Mouse (Mus musculus): Measurements from ENCODE around the gene Timm8a1.
A peak's percentile ranks its signal among the peaks of the same experiment; 100 is the strongest.

Timm8a1 gene

DNA sequence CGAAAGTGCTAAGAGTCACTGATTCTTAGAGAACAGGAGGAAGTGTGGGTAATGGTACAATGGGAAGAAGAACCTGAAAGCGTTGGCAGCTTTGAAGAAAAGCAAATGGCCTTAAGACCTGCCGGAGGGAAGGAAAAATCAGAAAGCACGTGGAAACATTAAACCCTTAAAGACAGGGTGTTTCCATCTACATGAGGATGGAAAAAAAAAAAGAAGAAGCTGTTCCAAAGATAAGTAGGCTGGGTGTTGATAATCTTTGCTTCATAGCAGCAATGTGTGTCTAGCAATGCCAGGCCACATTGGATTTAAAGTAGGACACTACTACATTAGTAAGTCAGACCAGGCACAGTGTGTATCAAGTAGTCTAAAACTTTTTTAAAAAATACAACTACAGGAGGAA lies 16.4 kb downstream of the Timm8a1 start:
- DNase-seq (ENCODE audit: low spot score in 2 of 2) = no peak

DNA sequence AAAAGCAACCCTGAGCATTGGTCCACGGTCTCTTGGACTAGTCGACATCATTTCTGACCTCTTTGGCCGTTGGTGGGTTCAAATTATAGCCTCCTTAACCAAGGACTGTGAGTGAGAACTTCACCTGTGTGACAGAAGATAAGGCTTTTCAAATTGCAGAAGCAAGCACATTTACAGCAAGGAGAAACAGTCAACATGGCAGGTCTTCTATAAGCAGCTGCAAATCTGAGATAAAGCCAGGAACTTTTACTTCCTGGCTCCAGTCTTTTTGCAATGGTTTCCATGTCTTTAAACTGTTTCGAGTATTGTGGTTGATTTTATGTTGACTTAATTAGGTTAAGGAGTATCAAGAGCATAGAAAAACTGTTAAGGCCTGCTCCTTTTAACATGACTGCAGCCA lies 17.9 kb downstream of the Timm8a1 start:
- DNase-seq (ENCODE audit: low spot score in 2 of 2) = no peak

DNA sequence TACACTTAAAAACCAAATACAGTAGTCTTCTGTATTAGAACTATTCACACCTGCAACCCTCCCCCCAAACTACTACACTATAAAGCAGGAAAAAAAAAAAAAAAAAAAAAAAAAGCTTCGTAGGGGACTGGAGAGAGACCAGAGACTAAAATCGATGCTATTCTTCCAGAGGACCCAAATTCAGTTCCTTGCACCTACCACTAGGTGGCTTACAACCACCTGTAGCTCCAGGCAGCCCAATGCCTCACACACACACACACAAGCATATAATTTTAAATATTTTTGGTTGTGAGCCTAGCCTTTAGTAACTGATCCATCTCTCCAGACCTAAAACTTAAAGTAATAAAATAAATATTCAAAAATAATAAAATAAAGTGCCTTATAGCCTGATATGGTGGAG lies 32.2 kb downstream of the Timm8a1 start:
- no peak for DNase-seq (ENCODE audit: low spot score in 2 of 2)

DNA sequence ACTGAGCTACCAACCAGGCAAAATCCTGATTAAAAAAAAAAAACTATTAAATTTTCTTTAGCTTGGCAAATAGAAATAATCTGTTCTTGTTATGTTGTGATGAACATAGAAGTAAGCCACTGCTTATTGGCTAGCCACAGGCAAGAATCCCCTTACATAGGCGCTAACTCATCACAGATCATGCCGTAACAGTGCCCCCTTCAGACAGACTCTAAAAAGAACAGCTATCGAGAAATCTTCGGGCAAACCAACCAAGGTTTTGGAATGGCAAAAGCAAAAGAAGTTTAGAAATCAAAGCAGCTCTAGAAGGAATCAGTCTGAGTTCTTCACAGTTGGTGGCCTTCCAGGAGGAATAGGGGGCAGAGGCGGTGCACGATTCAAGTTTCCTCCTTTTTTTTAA lies 33.7 kb downstream of the Timm8a1 start:
- DNase-seq (ENCODE audit: low spot score in 2 of 2) = no peak

DNA sequence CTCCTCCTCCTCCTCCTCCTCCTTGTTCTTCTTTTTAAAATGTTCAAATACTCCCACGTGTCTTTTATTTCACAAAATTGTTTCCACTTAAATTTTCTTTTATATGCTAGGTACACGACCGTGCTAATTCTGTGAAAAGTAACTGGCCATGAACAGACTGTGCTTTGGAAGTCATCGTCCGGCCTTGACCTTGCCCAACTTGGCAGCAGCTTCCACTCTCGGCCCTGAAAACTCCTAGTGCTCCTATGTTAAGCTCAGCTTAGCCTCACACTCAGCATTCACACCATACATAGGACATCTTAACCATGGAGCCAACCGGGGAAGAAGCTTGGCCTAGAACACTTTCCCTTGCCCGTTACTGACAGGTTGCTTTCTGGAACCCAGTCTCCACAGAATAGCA lies 41.0 kb downstream of the Timm8a1 start:
- DNase-seq (ENCODE audit: low spot score in 2 of 2) = peak in 1 of 2 experiments; percentile 18
